ENCODE assay signal across 13 mouse cellular contexts in the genomic region with DNA sequence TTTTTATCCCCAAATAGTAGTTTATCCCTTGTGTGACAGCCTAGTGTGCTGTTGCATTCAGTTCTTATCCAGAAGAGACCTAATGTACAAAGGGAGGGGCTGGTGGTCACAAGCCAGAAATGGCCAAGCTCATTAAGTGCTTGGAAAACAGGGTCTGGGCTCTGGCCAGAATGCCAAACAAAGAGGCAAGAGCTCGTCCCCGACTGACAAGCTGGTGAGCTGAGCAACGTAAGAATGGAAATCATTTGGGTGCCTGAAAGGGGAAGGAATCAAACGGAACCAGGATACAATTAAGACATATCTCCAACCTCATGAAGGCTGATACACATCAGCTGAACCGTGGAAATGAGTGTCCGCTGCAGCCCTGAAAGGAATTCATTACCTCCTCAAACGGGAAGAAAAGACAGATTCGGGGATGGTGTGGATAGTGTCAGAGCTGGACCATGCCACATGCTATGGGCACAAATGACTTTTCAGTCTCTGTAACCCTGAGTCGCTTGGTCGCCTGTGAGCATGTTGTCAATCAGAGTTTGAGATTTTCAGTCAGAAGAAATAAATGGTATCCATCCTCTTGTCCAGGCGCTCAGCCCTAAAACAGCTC.
DNase-seq lines count a peak whose midpoint lies in the region; ATAC-seq lines count a peak whose summit lies in the region.
"Had no signal": no experiment of that assay in that cellular context is flagged by ENCODE, and none has a peak within 500 bp of the region (broad histone marks: within the 10 kb centered on the region; RNA-seq: fewer than 3 reads in every experiment).

No protein-coding gene starts in this region.

- no peak overlapping the region for H3K4me2 ChIP-seq in forebrain, embryonic 15.5 days (replicated peaks)
- no peak overlapping the region for H3K4me2 ChIP-seq in forebrain, embryonic 12.5 days
- H3K4me2 ChIP-seq in midbrain, embryonic 11.5 days: no peak overlapping the region
- peak overlapping the region; percentile 21 for H3K4me2 ChIP-seq in hindbrain, embryonic 16.5 days (ENCODE audit: low read length)
- H3K4me2 ChIP-seq: intestine, embryonic 15.5 days; liver, embryonic 11.5 days had no signal

- H3K4me1 ChIP-seq in forebrain, embryonic 15.5 days: peaks cover 42% of the 10 kb centered on the region
- peaks cover 16% of the 10 kb centered on the region for H3K4me1 ChIP-seq in forebrain, embryonic 12.5 days
- H3K4me1 ChIP-seq in midbrain, embryonic 11.5 days (ENCODE audit: control insufficient read depth, insufficient read depth, low read length): peaks cover 3% of the 10 kb centered on the region; the same call in 1 of the 2 replicates
- peaks cover 18% of the 10 kb centered on the region for H3K4me1 ChIP-seq in midbrain, embryonic 10.5 days
- H3K4me1 ChIP-seq in hindbrain, embryonic 16.5 days (ENCODE audit: control insufficient read depth, insufficient read depth, low read depth, low read length): peaks cover 31% of the 10 kb centered on the region
- H3K4me1 ChIP-seq: intestine, embryonic 15.5 days had no signal

- no peaks in the 10 kb centered on the region for H3K27me3 ChIP-seq in forebrain, embryonic 15.5 days
- H3K27me3 ChIP-seq in forebrain, embryonic 12.5 days: peaks cover 3% of the 10 kb centered on the region; the same call in 1 of the 2 replicates
- no peaks in the 10 kb centered on the region for H3K27me3 ChIP-seq in midbrain, embryonic 11.5 days (ENCODE audit: control insufficient read depth, insufficient read depth, low read length)
- no peaks in the 10 kb centered on the region for H3K27me3 ChIP-seq in midbrain, embryonic 10.5 days (ENCODE audit: low read depth, poor library complexity, severe bottlenecking)
- H3K27me3 ChIP-seq in hindbrain, embryonic 16.5 days (replicated peaks; ENCODE audit: control insufficient read depth, insufficient read depth, low read length): no peaks in the 10 kb centered on the region
- H3K27me3 ChIP-seq: intestine, embryonic 15.5 days had no signal

- peak; percentile 23; the same call in 1 of the 2 replicates for ATAC-seq in forebrain, embryonic 15.5 days (replicated peaks)
- ATAC-seq in forebrain, embryonic 12.5 days (ENCODE audit: low FRiP score): no peak
- peak; percentile 19; the same call in 1 of the 2 replicates for ATAC-seq in midbrain, embryonic 11.5 days (ENCODE audit: low FRiP score)
- peak; percentile 55 for ATAC-seq in hindbrain, embryonic 16.5 days
- ATAC-seq: intestine, embryonic 15.5 days had no signal

- WGBS in forebrain, embryonic 15.5 days: 32% methylated on average over 11 of the region's 11 CpGs
- WGBS in forebrain, embryonic 12.5 days: 43% methylated on average over 11 of the region's 11 CpGs
- WGBS in midbrain, embryonic 11.5 days: 55% methylated on average over 11 of the region's 11 CpGs
- WGBS in midbrain, embryonic 10.5 days: 64% methylated on average over 11 of the region's 11 CpGs
- 26% methylated on average over 11 of the region's 11 CpGs for WGBS in hindbrain, embryonic 16.5 days

- DNase-seq in midbrain, embryonic 11.5 days (ENCODE audit: low spot score, missing footprints): no peak
- no peak for DNase-seq in midbrain, embryonic 10.5 days (ENCODE audit: low spot score)
- DNase-seq in retina, postnatal 1 day: peak; percentile 75
- DNase-seq in adrenal gland, adult 8-10 months: no peak
- DNase-seq in right cerebral cortex, adult 18-20 months: no peak
- DNase-seq: kidney, postnatal 25 days; thymus, postnatal 14 days had no signal

- H3K9me3 ChIP-seq in forebrain, embryonic 15.5 days: no peaks in the 10 kb centered on the region
- H3K9me3 ChIP-seq in forebrain, embryonic 12.5 days: no peaks in the 10 kb centered on the region
- H3K9me3 ChIP-seq in midbrain, embryonic 11.5 days (ENCODE audit: control insufficient read depth, low read length): no peaks in the 10 kb centered on the region
- no peaks in the 10 kb centered on the region for H3K9me3 ChIP-seq in midbrain, embryonic 10.5 days (replicated peaks)
- no peaks in the 10 kb centered on the region for H3K9me3 ChIP-seq in hindbrain, embryonic 16.5 days (ENCODE audit: control insufficient read depth, low read length)
- H3K9me3 ChIP-seq: intestine, embryonic 15.5 days had no signal

- H3K27ac ChIP-seq in forebrain, embryonic 15.5 days (replicated peaks): peak overlapping the region; percentile 24
- no peak overlapping the region for H3K27ac ChIP-seq in forebrain, embryonic 12.5 days
- no peak overlapping the region for H3K27ac ChIP-seq in midbrain, embryonic 11.5 days (ENCODE audit: low read depth, low read length)
- no peak overlapping the region for H3K27ac ChIP-seq in midbrain, embryonic 10.5 days (replicated peaks)
- H3K27ac ChIP-seq in hindbrain, embryonic 16.5 days (ENCODE audit: low read depth, low read length): peak overlapping the region; percentile 67
- H3K27ac ChIP-seq: intestine, embryonic 15.5 days had no signal

- no peak overlapping the region for H3K4me3 ChIP-seq in forebrain, embryonic 15.5 days
- H3K4me3 ChIP-seq in forebrain, embryonic 12.5 days (replicated peaks): no peak overlapping the region
- H3K4me3 ChIP-seq in midbrain, embryonic 11.5 days (ENCODE audit: low read depth, low read length): no peak overlapping the region
- H3K4me3 ChIP-seq in midbrain, embryonic 10.5 days: no peak overlapping the region
- no peak overlapping the region for H3K4me3 ChIP-seq in hindbrain, embryonic 16.5 days (ENCODE audit: low read length)
- H3K4me3 ChIP-seq: intestine, embryonic 15.5 days; left cerebral cortex, adult 2 months had no signal

- H3K9ac ChIP-seq in forebrain, embryonic 15.5 days (replicated peaks): no peak overlapping the region
- H3K9ac ChIP-seq in forebrain, embryonic 12.5 days: no peak overlapping the region
- H3K9ac ChIP-seq in midbrain, embryonic 11.5 days (ENCODE audit: low read length): no peak overlapping the region
- no peak overlapping the region for H3K9ac ChIP-seq in hindbrain, embryonic 16.5 days (ENCODE audit: low read depth, low read length)
- H3K9ac ChIP-seq: intestine, embryonic 15.5 days had no signal

- no peaks in the 10 kb centered on the region for H3K36me3 ChIP-seq in forebrain, embryonic 15.5 days
- no peaks in the 10 kb centered on the region for H3K36me3 ChIP-seq in forebrain, embryonic 12.5 days (replicated peaks)
- H3K36me3 ChIP-seq in midbrain, embryonic 11.5 days (ENCODE audit: control insufficient read depth, insufficient read depth, low read length): no peaks in the 10 kb centered on the region
- no peaks in the 10 kb centered on the region for H3K36me3 ChIP-seq in midbrain, embryonic 10.5 days
- H3K36me3 ChIP-seq in hindbrain, embryonic 16.5 days (ENCODE audit: control insufficient read depth, insufficient read depth, low read length): no peaks in the 10 kb centered on the region
- H3K36me3 ChIP-seq: intestine, embryonic 15.5 days had no signal

Comparison
In these comparisons a context has a peak if more than half of its experiments do, and no peak if none do; other contexts are left out.
1. H3K27ac ChIP-seq: peak in forebrain, embryonic 15.5 days (single experiment) and hindbrain, embryonic 16.5 days (single experiment); none in forebrain, embryonic 12.5 days (single experiment), midbrain, embryonic 11.5 days (single experiment) and midbrain, embryonic 10.5 days (single experiment).